Mouse (Mus musculus) cortical plate, adult 2 months (tissue): ENCODE measurements around the gene Serpina3j. TPM values are rescaled to one million over a fixed set of nuclear protein-coding genes. Genes with fewer than 3 reads are reported as not detected.

Experiments used
- H3K27ac ChIP-seq: fragments of 200-500 bp; 2 replicates; pipeline ENCODE4 v1.5.1; 2012; ENCODE audit warnings: low read length, control low read depth, inconsistent platforms; ENCODE audit not compliant: insufficient read depth
- H3K4me1 ChIP-seq: fragments of 200-500 bp; 2 replicates; pipeline ENCODE4 v1.6.1; 2011; ENCODE audit warnings: low read length; ENCODE audit not compliant: control insufficient read depth, insufficient read depth
- H3K4me3 ChIP-seq: fragments of 200-500 bp; 2 replicates; pipeline ENCODE4 v1.5.1; 2011; ENCODE audit warnings: mild to moderate bottlenecking, low read length, control low read depth; ENCODE audit not compliant: insufficient read depth
- CTCF ChIP-seq: fragments of 200-500 bp; IDR thresholded peaks from 2 replicates; pipeline ENCODE4 v1.5.1; 2011; ENCODE audit warnings: mild to moderate bottlenecking, control low read depth, low read length; ENCODE audit not compliant: insufficient read depth; ENCODE audit errors: extremely low read depth
- POLR2A ChIP-seq: fragments of 200-500 bp; IDR thresholded peaks from 2 replicates; pipeline ENCODE4 v1.6.1; 2011; ENCODE audit warnings: mild to moderate bottlenecking, low read length, control low read depth; ENCODE audit not compliant: insufficient read depth; ENCODE audit errors: extremely low read depth
- polyA plus RNA-seq: library from polyadenylated mRNA; depleted of rRNA; stranded (reverse); fragments of >200 nt; gene quantifications from 2 replicates; pipeline ENCODE4 v1.2.3, GENCODE M21; 2012; rRNA removed

Gene Serpina3j
- polyA plus RNA-seq, result not detected in 2 replicates

DNA sequence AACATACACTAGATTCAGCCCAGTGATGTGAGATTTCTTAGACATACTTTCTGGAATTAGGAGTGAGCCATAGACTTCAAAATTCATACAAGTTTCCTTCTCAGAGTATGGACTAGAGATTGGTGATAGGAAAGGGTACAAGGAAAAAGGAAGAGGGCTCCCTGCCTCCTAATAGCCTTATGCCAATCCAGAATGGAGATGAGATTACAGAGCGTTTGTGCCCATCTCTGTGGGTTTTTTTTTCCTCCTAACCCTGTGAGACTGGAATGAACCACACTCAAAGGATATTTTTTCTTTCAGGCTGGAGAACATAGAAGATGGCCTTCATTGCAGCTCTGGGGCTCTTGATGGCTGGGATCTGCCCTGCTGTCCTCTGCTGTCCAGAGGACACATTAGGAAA is at the start of gene Serpina3j:
Gene Serpina3j, plus strand, starts transcription at position 301 of the 400 bp plus-strand sequence.
- H3K4me3 ChIP-seq, result no peak within 1 kb of the TSS
- no peaks in the 10 kb centered on the region for H3K4me1 ChIP-seq
- H3K27ac ChIP-seq, result no peak within 1 kb of the TSS
- TF ChIP-seq POLR2A, result no peak
- no peak for TF ChIP-seq CTCF

DNA sequence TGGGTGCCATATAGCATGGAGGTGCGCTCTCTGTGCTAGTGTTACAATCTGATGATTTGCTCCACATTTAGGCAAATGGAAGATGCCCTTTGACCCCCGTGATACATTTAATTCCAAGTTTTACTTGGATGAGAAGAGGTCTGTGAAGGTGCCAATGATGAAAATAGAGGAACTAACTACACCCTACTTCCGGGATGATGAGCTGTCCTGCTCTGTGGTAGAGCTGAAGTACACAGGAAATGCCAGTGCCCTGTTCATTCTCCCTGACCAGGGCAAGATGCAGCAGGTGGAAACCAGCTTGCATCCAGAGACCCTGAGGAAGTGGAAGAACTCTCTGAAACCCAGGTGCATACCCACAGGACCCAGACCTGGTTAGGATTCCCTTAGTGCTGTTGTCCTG is 48.0 kb upstream of the Serpina3j start:
- H3K27ac ChIP-seq, result no peak overlapping the region
- H3K4me1 ChIP-seq, result no peaks in the 10 kb centered on the region
- TF ChIP-seq POLR2A, result no peak
- no peak for TF ChIP-seq CTCF
- no peak overlapping the region for H3K4me3 ChIP-seq

DNA sequence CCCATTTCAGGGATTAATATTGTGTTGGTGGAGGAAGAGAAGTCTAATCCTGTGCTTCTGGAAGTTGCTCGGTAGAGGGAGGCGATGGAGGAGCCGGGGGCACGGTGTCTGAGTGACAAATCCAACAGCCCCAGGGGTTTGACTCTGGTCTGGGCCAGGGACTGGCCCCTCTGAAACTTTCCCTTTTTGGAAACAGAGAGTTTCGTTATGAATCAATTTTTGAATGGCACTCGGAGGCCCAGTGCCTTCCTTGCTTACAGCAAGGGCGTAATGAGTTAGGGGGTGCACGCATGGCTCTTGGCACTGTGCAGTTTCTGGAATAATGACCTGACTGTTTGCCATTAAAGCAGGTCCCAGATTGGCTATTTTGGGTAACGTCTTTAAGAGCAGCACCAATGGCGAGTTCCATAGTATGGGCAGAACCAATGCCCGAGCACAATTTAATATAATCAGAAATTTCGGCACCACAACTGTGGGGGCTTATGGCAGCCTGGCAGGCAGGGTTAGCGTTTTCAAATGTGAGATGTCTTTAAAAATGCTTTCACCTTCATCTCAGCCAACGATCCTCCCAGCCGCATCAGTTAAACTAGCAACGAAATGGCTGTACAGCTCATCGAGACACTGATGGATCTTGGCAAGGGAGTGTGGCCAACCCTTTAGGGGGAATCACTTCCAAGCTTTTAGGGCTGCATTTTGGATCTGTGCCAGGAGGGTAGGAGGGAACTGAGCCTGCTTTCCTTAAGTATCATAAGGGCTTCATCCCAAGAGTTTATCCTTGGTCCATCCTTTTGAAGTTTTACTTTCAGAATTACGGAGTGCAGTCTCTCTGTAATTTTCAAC is 35.9 kb upstream of the Serpina3j start:
- no peaks in the 10 kb centered on the region for H3K4me1 ChIP-seq
- H3K27ac ChIP-seq, result no peak overlapping the region
- TF ChIP-seq POLR2A (no peak), CTCF (no peak)
- no peak overlapping the region for H3K4me3 ChIP-seq

DNA sequence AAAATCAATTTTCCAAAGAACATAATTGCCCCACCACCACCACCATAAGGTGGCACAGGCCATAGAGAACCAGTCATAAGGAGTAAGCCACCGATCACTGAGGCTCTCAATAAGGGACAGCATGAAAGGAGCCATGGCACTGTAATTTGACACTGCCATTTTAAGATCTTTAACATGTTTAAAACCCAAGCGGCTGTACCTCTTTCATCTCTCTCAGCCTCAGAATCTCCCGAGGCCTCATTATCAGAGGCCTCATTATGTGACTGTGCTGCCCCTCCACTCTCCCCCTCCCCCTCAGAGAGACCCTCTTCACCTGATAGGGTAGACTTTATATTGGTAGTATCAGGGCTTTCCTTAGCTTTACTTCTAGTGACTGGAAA is 35.3 kb upstream of the Serpina3j start:
- Histone ChIP-seq H3K4me3 (no peak overlapping the region), H3K27ac (no peak overlapping the region), H3K4me1 (no peaks in the 10 kb centered on the region)
- no peak for TF ChIP-seq POLR2A
- TF ChIP-seq CTCF, result no peak

DNA sequence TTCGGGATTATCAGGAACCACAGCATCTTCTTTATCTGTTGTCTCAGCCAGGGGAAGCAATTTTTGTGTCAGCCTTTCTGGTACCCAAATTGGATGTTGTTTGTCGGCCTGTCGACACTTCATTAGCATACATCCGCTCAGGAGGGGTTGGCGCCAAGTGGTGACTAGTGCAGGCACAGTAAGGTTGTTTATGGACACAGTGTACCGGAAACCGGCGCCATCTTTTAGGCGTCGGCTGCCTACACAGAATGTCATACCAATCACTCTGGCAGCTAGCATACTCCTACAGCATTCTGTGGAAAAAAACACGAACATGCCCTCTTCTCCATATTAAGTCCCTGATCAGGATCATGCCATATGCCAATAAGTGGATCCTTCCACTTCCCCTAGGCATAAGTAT is 31.0 kb upstream of the Serpina3j start:
- Histone ChIP-seq H3K4me3 (no peak overlapping the region), H3K27ac (no peak overlapping the region), H3K4me1 (no peaks in the 10 kb centered on the region)
- TF ChIP-seq POLR2A, result no peak
- no peak for TF ChIP-seq CTCF

DNA sequence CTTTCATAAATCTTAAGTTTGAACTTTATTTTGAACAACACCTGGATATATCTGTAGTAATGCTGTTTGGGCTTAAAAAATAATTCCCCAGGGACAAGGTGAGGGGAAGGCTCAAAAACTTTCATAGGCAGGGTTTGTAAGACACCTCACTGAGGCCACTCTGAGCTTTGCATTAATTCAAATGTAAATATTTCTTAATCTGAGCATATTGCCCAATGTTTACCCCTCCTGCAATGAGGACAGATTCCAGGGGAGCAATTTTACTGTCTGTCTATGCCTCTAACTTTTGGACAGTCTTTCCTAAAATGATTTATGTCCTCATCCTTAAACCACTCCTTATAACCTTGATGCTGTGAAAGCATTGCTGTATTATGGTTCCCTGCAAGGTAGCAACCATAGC is 26.0 kb upstream of the Serpina3j start:
- H3K4me3 ChIP-seq, result no peak overlapping the region
- TF ChIP-seq CTCF, result no peak
- TF ChIP-seq POLR2A, result no peak
- H3K27ac ChIP-seq, result no peak overlapping the region
- H3K4me1 ChIP-seq, result no peaks in the 10 kb centered on the region

DNA sequence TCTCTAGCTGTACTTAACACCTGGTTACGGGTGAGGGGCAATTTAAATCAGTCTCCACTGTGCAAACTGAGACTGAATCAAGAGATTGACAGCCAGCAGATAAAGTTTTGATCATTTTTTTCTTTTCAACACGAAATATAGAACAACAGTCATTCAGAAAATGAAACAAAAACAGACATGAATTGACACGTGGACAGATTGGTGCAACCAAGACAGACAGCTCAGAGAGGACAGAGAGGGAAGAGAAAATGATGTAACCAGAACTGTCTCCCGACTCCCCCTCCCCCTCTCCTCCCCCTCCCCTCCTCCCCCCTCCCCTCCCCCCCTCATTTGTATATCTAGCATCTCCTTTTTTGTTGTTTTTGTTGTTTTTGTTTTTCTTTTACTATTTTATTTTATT is 24.5 kb upstream of the Serpina3j start:
- TF ChIP-seq CTCF (no peak), POLR2A (no peak)
- Histone ChIP-seq H3K27ac (no peak overlapping the region), H3K4me3 (no peak overlapping the region), H3K4me1 (no peaks in the 10 kb centered on the region)

DNA sequence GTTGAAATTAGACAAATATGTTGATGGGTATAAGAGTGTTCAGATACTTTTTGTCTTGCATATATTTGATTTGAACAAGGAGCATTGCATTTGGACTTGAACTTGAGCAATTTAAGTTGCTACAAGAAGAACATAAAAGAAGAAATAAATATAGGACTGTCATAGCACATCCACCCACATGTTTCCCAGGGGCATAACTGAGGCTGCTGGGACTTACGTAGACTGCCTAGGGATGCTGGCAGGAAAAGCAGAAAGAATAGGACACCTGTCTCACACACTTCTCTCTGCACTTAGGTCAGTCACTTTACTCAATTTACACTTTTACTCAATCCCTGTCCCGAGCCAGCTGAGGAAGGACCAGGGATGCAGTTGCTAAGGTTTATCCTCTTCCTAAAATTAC is 20.4 kb upstream of the Serpina3j start:
- no peak overlapping the region for H3K4me3 ChIP-seq
- H3K4me1 ChIP-seq, result no peaks in the 10 kb centered on the region; the same call in 1 of the 2 replicates
- no peak overlapping the region for H3K27ac ChIP-seq
- TF ChIP-seq CTCF, result no peak
- no peak for TF ChIP-seq POLR2A

DNA sequence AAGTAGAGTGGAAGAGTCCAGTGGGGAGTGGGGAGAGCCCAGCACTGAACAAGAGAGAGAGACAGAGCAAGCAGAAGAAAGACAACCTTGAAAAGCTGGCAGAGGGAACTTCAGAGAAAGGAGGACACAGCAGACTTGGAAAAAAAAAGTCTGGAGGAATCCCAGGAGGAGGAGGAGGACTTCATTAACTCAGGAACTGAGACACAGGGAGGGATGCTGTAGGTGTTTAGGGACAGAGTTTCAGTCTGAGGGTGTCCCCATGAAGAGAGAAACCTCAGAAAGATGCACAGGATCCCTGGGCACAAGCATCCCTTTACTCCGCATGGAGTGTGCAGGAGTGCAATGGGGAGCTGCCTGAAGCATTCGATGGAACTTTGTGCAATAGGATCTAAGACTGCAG is 16.3 kb upstream of the Serpina3j start:
- no peak overlapping the region for H3K27ac ChIP-seq
- TF ChIP-seq POLR2A, result no peak
- TF ChIP-seq CTCF, result no peak

DNA sequence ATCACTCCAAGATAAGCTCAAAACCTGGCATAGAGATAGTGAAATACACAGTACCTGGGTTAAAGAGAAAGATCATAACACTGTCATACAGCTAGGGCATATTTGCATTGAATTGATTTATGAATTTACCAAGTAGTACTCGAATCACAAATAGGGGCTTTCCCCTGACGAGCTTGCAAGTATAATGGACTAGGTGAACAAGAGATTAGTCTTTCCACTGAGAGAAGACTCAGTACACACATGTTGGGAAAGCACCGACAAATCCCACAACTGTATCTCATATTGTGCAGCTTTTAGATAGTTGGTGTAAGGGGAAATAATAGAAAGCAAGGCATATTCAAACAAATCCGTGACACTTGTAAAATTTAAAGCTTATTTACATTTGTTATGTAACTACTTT is 8.4 kb upstream of the Serpina3j start:
- Histone ChIP-seq H3K4me3 (no peak overlapping the region), H3K4me1 (no peaks in the 10 kb centered on the region), H3K27ac (no peak overlapping the region)
- TF ChIP-seq POLR2A (no peak), CTCF (no peak)

More for the DNA sequence above, 16.3 kb upstream of the Serpina3j start:
- Histone ChIP-seq H3K4me3 (no peak overlapping the region), H3K4me1 (no peaks in the 10 kb centered on the region; the same call in 1 of the 2 replicates)
